Mouse (Mus musculus) kidney, adult 2 months (tissue): ENCODE measurements at regions not wholly inside any gene's neighbourhood (a gene's known extent, or its start where the extent isn't known, plus 50 kb on each side); places are given as distances from the start of the nearest gene placed in this dataset.

Experiments used
- DNase-seq: peaks from one replicate; pipeline ENCODE4 v3.0.0; 2021
- H3K27ac ChIP-seq: fragments of 200-500 bp; 2 replicates; pipeline ENCODE4 v1.5.1; 2012; ENCODE audit warnings: low read depth, low read length, control low read depth, inconsistent platforms; ENCODE audit not compliant: insufficient read depth
- H3K27me3 ChIP-seq: fragments of 200-500 bp; replicated peaks from 2 replicates; pipeline ENCODE4 v1.6.1; 2012; ENCODE audit warnings: mild to moderate bottlenecking, moderate library complexity, low read length, inconsistent platforms; ENCODE audit not compliant: control insufficient read depth, insufficient read depth
- H3K36me3 ChIP-seq: fragments of 200-500 bp; 2 replicates; pipeline ENCODE4 v1.6.1; 2012; ENCODE audit warnings: mild to moderate bottlenecking, moderate library complexity, low read length, inconsistent platforms; ENCODE audit not compliant: control insufficient read depth, insufficient read depth
- H3K4me1 ChIP-seq: fragments of 200-500 bp; 2 replicates; pipeline ENCODE4 v1.6.1; 2011; ENCODE audit warnings: low read length; ENCODE audit not compliant: control insufficient read depth, insufficient read depth
- H3K4me3 ChIP-seq: fragments of 200-500 bp; 2 replicates; pipeline ENCODE4 v1.5.1; 2011; ENCODE audit warnings: mild to moderate bottlenecking, low read depth, low read length, control low read depth; ENCODE audit not compliant: insufficient read depth
- CTCF ChIP-seq: fragments of 200-500 bp; conservative IDR thresholded peaks from 2 replicates; pipeline ENCODE4 v1.5.1; 2011; ENCODE audit warnings: low read depth, mild to moderate bottlenecking, control low read depth, low read length, moderate library complexity, mixed read lengths; ENCODE audit not compliant: insufficient read depth, insufficient read length
- POLR2A ChIP-seq: fragments of 200-500 bp; IDR thresholded peaks from one replicate; pipeline ENCODE4 v1.6.1; 2011; ENCODE audit warnings: low read depth, low read length, control low read depth
- WGBS: fragments of 180-500 bp; shearing (Covaris S2); methylation state at CpG from one replicate; pipeline ENCODE4 v1.1.7; 2018; 5-methylcytosine and 5-hydroxymethylcytosine counted together

DNA sequence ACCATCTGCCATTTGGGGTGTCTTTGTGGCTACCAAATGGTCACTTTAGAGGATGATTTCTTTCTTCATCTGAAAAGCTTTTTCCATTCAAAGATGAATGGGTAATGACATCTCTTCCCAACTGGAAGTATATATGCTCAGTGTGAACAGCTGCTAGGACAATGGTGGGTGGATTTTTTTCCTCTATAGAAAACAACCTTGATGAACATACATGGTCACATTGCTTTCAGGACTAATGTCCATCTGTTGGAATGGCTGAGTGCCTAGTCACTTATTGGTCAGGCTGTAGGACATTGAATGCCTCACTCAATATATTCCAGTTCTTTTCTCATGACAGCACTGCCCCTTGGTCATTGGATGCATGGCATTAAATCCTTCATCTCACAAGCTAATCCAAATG, 209.0 kb upstream of the Neil3 start:
- no peaks in the 10 kb centered on the region for H3K27me3 ChIP-seq
- no peaks in the 10 kb centered on the region for H3K4me1 ChIP-seq
- no peak for TF ChIP-seq CTCF
- no peak for TF ChIP-seq POLR2A
- no peak for DNase-seq
- H3K36me3 ChIP-seq, result no peaks in the 10 kb centered on the region
- H3K27ac ChIP-seq, result no peak overlapping the region
- H3K4me3 ChIP-seq, result no peak overlapping the region

GRCm38 (mm10) chr8:53868567-53868966, 208.8 kb upstream of the Vegfc start:
- Histone ChIP-seq H3K4me1 (no peaks in the 10 kb centered on the region), H3K27me3 (no peaks in the 10 kb centered on the region), H3K4me3 (no peak overlapping the region), H3K36me3 (no peaks in the 10 kb centered on the region), H3K27ac (no peak overlapping the region)
- no peak for TF ChIP-seq POLR2A
- no peak for TF ChIP-seq CTCF
- no peak for DNase-seq
- WGBS, result 53% methylated on average over 1 of the region's 1 CpGs

DNA sequence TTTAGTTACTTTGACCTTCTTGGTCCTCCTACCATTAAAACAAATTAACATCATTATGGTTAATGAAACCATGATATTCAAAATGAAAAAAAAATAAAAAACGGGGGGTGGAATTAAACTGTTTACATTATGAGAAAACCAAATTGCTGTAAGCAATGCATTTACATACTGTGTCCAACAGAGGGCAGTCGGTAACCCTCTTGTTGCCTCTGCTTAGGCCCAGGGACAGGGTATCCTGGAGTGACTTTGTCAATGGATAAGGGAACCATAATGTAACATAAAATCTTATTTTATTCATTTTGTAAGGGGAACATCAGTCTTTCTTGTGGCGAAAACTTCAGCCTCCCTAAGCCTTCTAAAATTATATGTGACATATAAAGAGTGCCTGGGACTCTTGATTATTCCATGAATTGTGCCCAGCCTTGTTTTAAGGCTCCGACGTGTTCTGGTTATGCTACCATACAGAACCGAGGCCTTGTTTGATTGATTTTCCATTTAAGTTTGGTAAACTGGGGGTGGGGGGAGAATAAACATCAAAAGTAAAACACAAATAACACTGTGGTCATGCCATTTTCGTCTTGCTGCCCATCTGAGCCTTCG, 207.3 kb upstream of the Vegfc start:
- H3K36me3 ChIP-seq, result no peaks in the 10 kb centered on the region
- H3K4me3 ChIP-seq, result no peak overlapping the region
- peak; percentile 17 for DNase-seq
- WGBS, result 66% methylated on average over 8 of the region's 8 CpGs
- no peak overlapping the region for H3K27ac ChIP-seq
- no peaks in the 10 kb centered on the region for H3K27me3 ChIP-seq
- TF ChIP-seq CTCF (peak; percentile 71), POLR2A (no peak)
- no peaks in the 10 kb centered on the region for H3K4me1 ChIP-seq

GRCm38 (mm10) chr8:53872033-53872619, 205.3 kb upstream of the Vegfc start:
- H3K4me3 ChIP-seq, result no peak overlapping the region
- 57% methylated on average over 4 of the region's 4 CpGs for WGBS
- no peak overlapping the region for H3K27ac ChIP-seq
- TF ChIP-seq CTCF, result no peak
- no peak for TF ChIP-seq POLR2A
- H3K36me3 ChIP-seq, result no peaks in the 10 kb centered on the region
- DNase-seq, result no peak
- no peaks in the 10 kb centered on the region for H3K4me1 ChIP-seq
- H3K27me3 ChIP-seq, result no peaks in the 10 kb centered on the region

DNA sequence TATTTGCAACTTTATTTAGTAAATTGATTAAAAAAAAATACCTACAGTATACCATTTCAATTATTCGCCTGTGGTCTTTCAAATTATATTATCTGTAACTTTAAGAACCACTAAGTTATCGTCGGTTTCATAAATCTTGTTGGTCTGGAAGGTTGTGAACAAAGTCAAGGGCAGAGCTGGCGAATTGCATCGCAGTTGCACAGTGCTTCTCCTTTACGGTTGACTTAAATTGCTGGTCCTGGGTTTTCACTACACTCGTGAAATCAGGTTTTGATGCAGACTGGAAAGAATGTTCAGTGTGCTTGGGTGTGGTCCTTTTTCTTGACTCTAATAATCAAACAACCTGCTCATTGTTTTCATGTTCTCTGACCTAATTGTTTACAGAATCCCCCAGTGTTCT, 198.6 kb upstream of the Vegfc start:
- Histone ChIP-seq H3K4me1 (no peaks in the 10 kb centered on the region), H3K4me3 (no peak overlapping the region), H3K36me3 (no peaks in the 10 kb centered on the region), H3K27me3 (no peaks in the 10 kb centered on the region), H3K27ac (no peak overlapping the region)
- 35% methylated on average over 7 of the region's 7 CpGs for WGBS
- DNase-seq, result no peak
- TF ChIP-seq POLR2A (no peak), CTCF (no peak)

DNA sequence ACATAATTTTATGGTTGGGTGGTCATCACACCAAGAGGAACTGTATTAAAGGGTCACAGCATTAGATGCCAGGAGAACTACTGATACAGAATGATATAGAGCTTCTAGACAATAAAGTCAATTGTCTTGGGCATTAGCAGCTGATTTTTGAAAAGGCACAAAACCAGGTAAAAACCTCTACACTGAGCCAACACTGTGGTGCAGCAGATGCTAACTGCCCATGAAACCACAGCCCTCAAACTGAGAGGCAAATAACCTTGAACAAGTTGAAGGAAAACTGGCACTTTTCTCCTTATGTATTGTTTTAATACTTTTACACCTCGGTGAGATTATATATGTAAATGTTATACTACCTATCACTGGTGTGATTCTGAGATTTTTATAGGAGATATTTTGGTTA, 195.9 kb upstream of the Vegfc start:
- H3K4me1 ChIP-seq, result no peaks in the 10 kb centered on the region
- TF ChIP-seq CTCF, result no peak
- no peak for TF ChIP-seq POLR2A
- H3K36me3 ChIP-seq, result no peaks in the 10 kb centered on the region
- 84% methylated on average over 1 of the region's 1 CpGs for WGBS
- no peaks in the 10 kb centered on the region for H3K27me3 ChIP-seq
- no peak overlapping the region for H3K27ac ChIP-seq
- no peak for DNase-seq
- no peak overlapping the region for H3K4me3 ChIP-seq

GRCm38 (mm10) chr8:53892205-53892710, 185.1 kb upstream of the Vegfc start:
- Histone ChIP-seq H3K27ac (no peak overlapping the region), H3K36me3 (no peaks in the 10 kb centered on the region), H3K27me3 (no peaks in the 10 kb centered on the region), H3K4me1 (no peaks in the 10 kb centered on the region), H3K4me3 (no peak overlapping the region)
- WGBS, result 70% methylated on average over 4 of the region's 4 CpGs
- DNase-seq, result no peak
- TF ChIP-seq POLR2A (no peak), CTCF (no peak)
